Mouse (Mus musculus): Measurements from ENCODE around the gene Arl16. TPM values are rescaled to one million over a fixed set of nuclear protein-coding genes. Genes with fewer than 3 reads are reported as not detected.

Arl16 gene
- total and polyA plus RNA-seq, 2 experiments from 2014 or later = 35.2 to 56.4 TPM

- H3K9ac ChIP-seq = peak within 1 kb of the TSS; percentile 88
- peak within 1 kb of the TSS; percentile 88 for H3K27ac ChIP-seq (ENCODE audit: low read depth, low read length)
- ATAC-seq = peak; percentile 99
- no peaks in the 10 kb centered on the region for H3K27me3 ChIP-seq (ENCODE audit: insufficient read depth, low read length)
- peak within 1 kb of the TSS; percentile 85 for H3K4me3 ChIP-seq (ENCODE audit: low read depth, low read length)
- peaks cover 63% of the 10 kb centered on the region for H3K36me3 ChIP-seq (ENCODE audit: insufficient read depth)
- H3K4me2 ChIP-seq (ENCODE audit: low read depth) = peak within 1 kb of the TSS; percentile 78
- TF ChIP-seq CTCF (IDR thresholded peaks at IDR 0.05; ENCODE audit: low read depth) = 0 out of 2 replicates have a peak, but pooled peaks have one; percentile 7
- DNase-seq = peak; percentile 98
- H3K9me3 ChIP-seq (ENCODE audit: low read length) = no peaks in the 10 kb centered on the region
- WGBS = under 1% methylated on average over 60 of the region's 60 CpGs
- H3K4me1 ChIP-seq (ENCODE audit: insufficient read depth) = 0 out of 2 replicates have a peak, but pooled peaks cover 14% of the 10 kb centered on the region
Measured at GRCm38 (mm10) chr11:120484265-120484981, 17.0 kb upstream of the Arl16 start, which contains the start of gene Mrpl12. Gene Mrpl12 (plus strand): TSS chr11:120484613.

DNA sequence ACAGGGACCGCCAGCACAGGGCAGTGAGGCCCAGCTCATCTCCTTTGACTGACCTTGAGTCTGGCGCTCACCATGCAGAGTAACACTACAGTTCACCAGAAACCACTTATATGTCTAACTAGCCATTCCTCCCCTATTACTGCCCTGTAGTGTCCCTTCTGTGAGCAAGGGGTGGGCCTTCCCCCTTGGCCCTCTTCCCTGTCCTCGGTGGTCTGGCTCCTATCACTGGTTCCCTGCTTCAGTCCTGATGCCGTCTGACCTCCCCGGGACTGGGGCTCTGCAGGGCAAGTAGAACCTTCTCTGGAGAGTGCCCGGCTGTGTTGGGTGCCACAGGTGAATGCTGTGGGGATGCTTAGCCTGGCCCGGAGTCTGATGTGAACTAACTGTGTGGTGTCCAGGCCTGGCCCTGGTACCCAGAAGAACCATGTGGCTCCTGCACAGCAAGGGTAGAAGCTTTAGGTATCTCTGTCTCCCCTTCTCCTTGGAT lies 16.1 kb upstream of the Arl16 start:
- no peak overlapping the region for H3K9ac ChIP-seq
- no peak for TF ChIP-seq CTCF (IDR thresholded peaks at IDR 0.05; ENCODE audit: low read depth)
- no peaks in the 10 kb centered on the region for H3K27me3 ChIP-seq (ENCODE audit: insufficient read depth, low read length)
- DNase-seq (no peak), ATAC-seq (no peak)
- H3K27ac ChIP-seq (ENCODE audit: low read depth, low read length) = peak overlapping the region; percentile 88
- no peak overlapping the region for H3K4me3 ChIP-seq (ENCODE audit: low read depth, low read length)
- H3K4me2 ChIP-seq (ENCODE audit: low read depth) = peak overlapping the region; percentile 78; the same call in 1 of the 2 replicates
- peaks cover 65% of the 10 kb centered on the region for H3K36me3 ChIP-seq (ENCODE audit: insufficient read depth)
- no peaks in the 10 kb centered on the region for H3K9me3 ChIP-seq (ENCODE audit: low read length)
- 86% methylated on average over 7 of the region's 7 CpGs for WGBS
- 0 out of 2 replicates have a peak, but pooled peaks cover 14% of the 10 kb centered on the region for H3K4me1 ChIP-seq (ENCODE audit: insufficient read depth)

GRCm38 (mm10) chr11:120472052-120472451 lies 4.6 kb upstream of the Arl16 start:
- 97% methylated on average over 6 of the region's 6 CpGs for WGBS

GRCm38 (mm10) chr11:120467736-120468092 lies 307 bp upstream of the Arl16 start:
- TF ChIP-seq CTCF (IDR thresholded peaks at IDR 0.05; ENCODE audit: low read depth) = no peak
- peak overlapping the region; percentile 78 for H3K9ac ChIP-seq
- H3K36me3 ChIP-seq (ENCODE audit: insufficient read depth) = peaks cover 50% of the 10 kb centered on the region
- no peak for DNase-seq
- no peak for ATAC-seq
- no peaks in the 10 kb centered on the region for H3K27me3 ChIP-seq (ENCODE audit: insufficient read depth, low read length)
- H3K4me3 ChIP-seq (ENCODE audit: low read depth, low read length) = peak overlapping the region; percentile 93
- 2% methylated on average over 33 of the region's 33 CpGs for WGBS
- H3K4me2 ChIP-seq (ENCODE audit: low read depth) = peak overlapping the region; percentile 86
- H3K27ac ChIP-seq (ENCODE audit: low read depth, low read length) = peak overlapping the region; percentile 69
- no peaks in the 10 kb centered on the region for H3K9me3 ChIP-seq (ENCODE audit: low read length)
- H3K4me1 ChIP-seq (ENCODE audit: insufficient read depth) = peaks cover 15% of the 10 kb centered on the region

More at GRCm38 (mm10) chr11:120472052-120472451, 4.6 kb upstream of the Arl16 start:
- Histone ChIP-seq H3K4me3 (ENCODE audit: low read depth, low read length) (no peak overlapping the region), H3K9ac (no peak overlapping the region), H3K27me3 (ENCODE audit: insufficient read depth, low read length) (no peaks in the 10 kb centered on the region), H3K4me1 (ENCODE audit: insufficient read depth) (peaks cover 7% of the 10 kb centered on the region; the same call in 1 of the 2 replicates), H3K36me3 (ENCODE audit: insufficient read depth) (peaks cover 68% of the 10 kb centered on the region), H3K9me3 (ENCODE audit: low read length) (no peaks in the 10 kb centered on the region), H3K4me2 (ENCODE audit: low read depth) (no peak overlapping the region), H3K27ac (ENCODE audit: low read depth, low read length) (no peak overlapping the region)
- ATAC-seq (no peak), DNase-seq (no peak)
- no peak for TF ChIP-seq CTCF (IDR thresholded peaks at IDR 0.05; ENCODE audit: low read depth)

GRCm38 (mm10) chr11:120465521-120465920 lies 1.9 kb downstream of the Arl16 start:
- no peak for TF ChIP-seq CTCF (IDR thresholded peaks at IDR 0.05; ENCODE audit: low read depth)
- no peaks in the 10 kb centered on the region for H3K9me3 ChIP-seq (ENCODE audit: low read length)
- no peak overlapping the region for H3K9ac ChIP-seq
- no peak for DNase-seq
- H3K4me2 ChIP-seq (ENCODE audit: low read depth) = no peak overlapping the region
- no peaks in the 10 kb centered on the region for H3K27me3 ChIP-seq (ENCODE audit: insufficient read depth, low read length)
- H3K27ac ChIP-seq (ENCODE audit: low read depth, low read length) = no peak overlapping the region
- ATAC-seq = no peak
- 95% methylated on average over 4 of the region's 4 CpGs for WGBS
- no peak overlapping the region for H3K4me3 ChIP-seq (ENCODE audit: low read depth, low read length)
- peaks cover 49% of the 10 kb centered on the region for H3K36me3 ChIP-seq (ENCODE audit: insufficient read depth)
- peaks cover 15% of the 10 kb centered on the region for H3K4me1 ChIP-seq (ENCODE audit: insufficient read depth)

- Histone ChIP-seq H3K9me3 (ENCODE audit: low read length) (no peaks in the 10 kb centered on the region), H3K4me1 (ENCODE audit: insufficient read depth) (peaks cover 15% of the 10 kb centered on the region), H3K4me3 (ENCODE audit: low read depth, low read length) (no peak overlapping the region), H3K36me3 (ENCODE audit: insufficient read depth) (peaks cover 42% of the 10 kb centered on the region), H3K27me3 (ENCODE audit: insufficient read depth, low read length) (no peaks in the 10 kb centered on the region), H3K9ac (no peak overlapping the region), H3K27ac (ENCODE audit: low read depth, low read length) (no peak overlapping the region), H3K4me2 (ENCODE audit: low read depth) (no peak overlapping the region)
- DNase-seq = no peak
- ATAC-seq = no peak
- no peak for TF ChIP-seq CTCF (IDR thresholded peaks at IDR 0.05; ENCODE audit: low read depth)
- WGBS = 87% methylated on average over 5 of the region's 5 CpGs
Measured at GRCm38 (mm10) chr11:120464365-120464764, 3.0 kb downstream of the Arl16 start.

DNA sequence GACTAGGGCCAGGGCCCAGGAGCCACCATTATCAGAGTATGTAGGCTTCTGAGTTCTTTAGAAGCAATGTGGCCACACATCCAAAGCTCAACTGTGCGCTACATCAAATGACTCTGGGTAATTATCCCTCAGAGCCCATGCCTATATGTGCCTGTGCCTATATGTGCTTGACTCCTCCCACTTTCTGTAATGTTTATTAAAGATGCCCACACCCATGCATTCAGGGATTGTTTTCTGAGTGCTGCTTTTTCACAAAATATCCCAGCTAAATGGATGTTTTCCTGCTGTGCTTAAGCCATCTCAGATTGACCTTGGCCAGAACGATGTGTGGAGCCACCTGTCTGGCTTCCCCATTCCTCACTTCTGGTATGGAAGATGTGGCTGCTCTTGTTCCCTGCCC lies 3.9 kb downstream of the Arl16 start:
- ATAC-seq (no peak), DNase-seq (no peak)
- Histone ChIP-seq H3K36me3 (ENCODE audit: insufficient read depth) (peaks cover 42% of the 10 kb centered on the region), H3K4me1 (ENCODE audit: insufficient read depth) (peaks cover 18% of the 10 kb centered on the region), H3K27me3 (ENCODE audit: insufficient read depth, low read length) (no peaks in the 10 kb centered on the region), H3K4me3 (ENCODE audit: low read depth, low read length) (no peak overlapping the region), H3K4me2 (ENCODE audit: low read depth) (no peak overlapping the region), H3K9me3 (ENCODE audit: low read length) (no peaks in the 10 kb centered on the region), H3K27ac (ENCODE audit: low read depth, low read length) (no peak overlapping the region), H3K9ac (no peak overlapping the region)
- TF ChIP-seq CTCF (IDR thresholded peaks at IDR 0.05; ENCODE audit: low read depth) = no peak
- WGBS = 87% methylated on average over 2 of the region's 2 CpGs

All from forebrain, postnatal 0 days (tissue).